Mouse (Mus musculus) splenic B cell, adult 2 months (primary cell): ENCODE results near the gene Ephb3.

Experiments used
- DNase-seq: peaks from one replicate; pipeline ENCODE4 v3.0.0-alpha.2; 2011; ENCODE audit warnings: low read depth, low spot score
- H3K27me3 ChIP-seq: 2 replicates; pipeline ENCODE4 v1.6.1; 2012; ENCODE audit warnings: mild to moderate bottlenecking, low read length, moderate library complexity, mixed read lengths; ENCODE audit not compliant: control insufficient read depth, poor library complexity, insufficient read depth, severe bottlenecking
- H3K36me3 ChIP-seq: 2 replicates; pipeline ENCODE4 v1.6.1; 2012; ENCODE audit warnings: mild to moderate bottlenecking, low read length, moderate library complexity, mixed read lengths; ENCODE audit not compliant: control insufficient read depth, poor library complexity, insufficient read depth, severe bottlenecking

Gene Ephb3

GRCm38 (mm10) chr16:21195260-21195866, 9.2 kb upstream of the Ephb3 start:
- Histone ChIP-seq H3K27me3 (no peaks in the 10 kb centered on the region), H3K36me3 (no peaks in the 10 kb centered on the region)
- DNase-seq = no peak

GRCm38 (mm10) chr16:21196576-21196975, 8.0 kb upstream of the Ephb3 start:
- no peak for DNase-seq

DNA sequence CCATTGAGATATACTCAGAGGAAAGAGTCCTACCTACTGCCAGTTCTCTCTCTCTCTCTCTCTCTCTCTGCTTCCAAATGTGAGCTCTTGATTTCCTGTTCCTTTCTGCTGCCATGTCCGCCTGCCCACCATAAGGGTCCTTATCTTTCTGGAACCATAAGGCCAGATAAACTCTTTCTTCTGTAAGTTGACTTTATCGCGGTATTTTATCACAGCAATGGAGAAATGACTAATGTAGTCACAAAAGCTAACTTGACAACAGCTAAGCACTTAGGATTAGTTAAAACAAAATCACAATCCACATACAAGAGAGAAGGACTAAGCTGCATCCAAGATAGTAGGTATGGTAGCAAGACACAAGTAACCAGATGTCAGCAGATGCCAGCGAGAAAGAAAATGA, 7.0 kb upstream of the Ephb3 start:
- H3K36me3 ChIP-seq = no peaks in the 10 kb centered on the region
- no peak for DNase-seq
- no peaks in the 10 kb centered on the region for H3K27me3 ChIP-seq

More at GRCm38 (mm10) chr16:21196576-21196975, 8.0 kb upstream of the Ephb3 start:
- Histone ChIP-seq H3K27me3 (no peaks in the 10 kb centered on the region), H3K36me3 (no peaks in the 10 kb centered on the region)

- no peaks in the 10 kb centered on the region for H3K27me3 ChIP-seq
- H3K36me3 ChIP-seq = no peaks in the 10 kb centered on the region
- DNase-seq = no peak
Measured at GRCm38 (mm10) chr16:21198006-21198405, 6.5 kb upstream of the Ephb3 start.

GRCm38 (mm10) chr16:21198529-21198928, 6.0 kb upstream of the Ephb3 start:
- no peaks in the 10 kb centered on the region for H3K27me3 ChIP-seq
- H3K36me3 ChIP-seq = no peaks in the 10 kb centered on the region
- DNase-seq = peak; percentile 23

DNA sequence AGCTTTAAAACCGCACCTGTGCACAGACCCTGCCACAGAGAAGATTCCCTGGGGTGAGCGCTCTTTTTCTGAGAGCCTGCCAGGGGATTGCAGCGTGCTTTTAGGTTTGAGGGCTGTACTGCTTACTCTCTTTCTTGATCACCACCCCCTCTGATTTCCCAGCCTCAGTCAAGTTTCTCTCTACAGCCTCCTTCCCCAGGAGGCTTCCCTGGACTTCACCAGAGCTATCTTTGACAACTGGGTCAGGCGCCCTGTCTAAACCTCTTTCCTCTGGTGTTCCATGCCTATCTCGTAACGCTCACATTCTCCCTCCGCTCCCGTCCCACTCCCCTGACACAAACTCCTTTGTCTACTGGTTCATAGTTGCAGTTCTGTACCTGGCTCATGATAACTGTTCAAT, 5.1 kb upstream of the Ephb3 start:
- no peak for DNase-seq
- H3K27me3 ChIP-seq = no peaks in the 10 kb centered on the region; the same call in 1 of the 2 replicates
- no peaks in the 10 kb centered on the region for H3K36me3 ChIP-seq

DNA sequence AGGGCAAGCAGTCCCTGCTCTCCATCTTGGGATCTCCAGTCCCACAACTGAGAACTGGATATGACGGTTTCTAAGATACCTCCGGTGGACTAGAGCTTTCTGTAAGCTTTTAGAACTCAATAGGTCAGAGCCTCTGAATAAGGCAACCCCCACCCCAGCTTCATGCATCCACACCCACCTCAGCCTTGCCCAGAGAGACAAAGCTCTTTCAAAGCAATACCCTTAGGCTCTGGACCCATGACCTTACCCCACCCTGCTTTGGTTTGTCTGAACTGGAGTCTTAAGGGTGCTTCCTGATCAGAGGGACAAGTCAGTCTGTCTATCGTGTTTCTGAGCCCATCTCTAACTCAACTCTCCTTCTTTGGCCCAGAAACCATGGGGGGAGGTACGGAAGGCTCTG, 1.8 kb upstream of the Ephb3 start:
- H3K27me3 ChIP-seq = peaks cover 1% of the 10 kb centered on the region; the same call in 1 of the 2 replicates
- no peaks in the 10 kb centered on the region for H3K36me3 ChIP-seq
- no peak for DNase-seq

- peaks cover 1% of the 10 kb centered on the region; the same call in 1 of the 2 replicates for H3K27me3 ChIP-seq
- DNase-seq = no peak
Measured at GRCm38 (mm10) chr16:21205093-21205886, 735 bp downstream of the Ephb3 start.

GRCm38 (mm10) chr16:21208001-21208565, 3.5 kb downstream of the Ephb3 start:
- peaks cover 1% of the 10 kb centered on the region; the same call in 1 of the 2 replicates for H3K27me3 ChIP-seq
- no peaks in the 10 kb centered on the region for H3K36me3 ChIP-seq
- no peak for DNase-seq

More at GRCm38 (mm10) chr16:21205093-21205886, 735 bp downstream of the Ephb3 start:
- H3K36me3 ChIP-seq = no peaks in the 10 kb centered on the region

GRCm38 (mm10) chr16:21209290-21209689, 4.7 kb downstream of the Ephb3 start:
- no peaks in the 10 kb centered on the region for H3K36me3 ChIP-seq
- peaks cover 1% of the 10 kb centered on the region; the same call in 1 of the 2 replicates for H3K27me3 ChIP-seq
- no peak for DNase-seq

DNA sequence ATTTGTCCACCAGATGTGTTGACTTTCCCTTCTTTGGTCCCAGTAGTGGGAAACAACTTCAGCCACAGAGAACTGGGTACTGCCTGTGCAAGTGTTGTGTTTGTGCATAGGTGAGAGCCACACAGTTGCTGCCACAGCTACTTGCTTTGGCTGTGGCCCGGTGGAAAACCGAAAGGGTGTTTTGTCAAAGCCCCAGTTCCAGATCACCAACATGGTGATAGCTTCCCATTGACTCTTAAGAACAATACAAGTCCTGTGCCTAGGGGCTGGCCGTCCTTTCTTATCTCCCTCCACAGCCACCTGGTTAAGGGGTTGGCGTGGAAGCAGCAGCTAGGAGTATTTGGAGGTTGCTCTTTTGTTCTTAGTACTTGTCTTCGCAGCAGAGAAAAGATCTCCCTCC, 5.6 kb downstream of the Ephb3 start:
- DNase-seq = no peak
- Histone ChIP-seq H3K27me3 (no peaks in the 10 kb centered on the region), H3K36me3 (no peaks in the 10 kb centered on the region)

- DNase-seq = no peak
- Histone ChIP-seq H3K36me3 (no peaks in the 10 kb centered on the region), H3K27me3 (no peaks in the 10 kb centered on the region)
Measured at GRCm38 (mm10) chr16:21210667-21211338, 6.2 kb downstream of the Ephb3 start.

DNA sequence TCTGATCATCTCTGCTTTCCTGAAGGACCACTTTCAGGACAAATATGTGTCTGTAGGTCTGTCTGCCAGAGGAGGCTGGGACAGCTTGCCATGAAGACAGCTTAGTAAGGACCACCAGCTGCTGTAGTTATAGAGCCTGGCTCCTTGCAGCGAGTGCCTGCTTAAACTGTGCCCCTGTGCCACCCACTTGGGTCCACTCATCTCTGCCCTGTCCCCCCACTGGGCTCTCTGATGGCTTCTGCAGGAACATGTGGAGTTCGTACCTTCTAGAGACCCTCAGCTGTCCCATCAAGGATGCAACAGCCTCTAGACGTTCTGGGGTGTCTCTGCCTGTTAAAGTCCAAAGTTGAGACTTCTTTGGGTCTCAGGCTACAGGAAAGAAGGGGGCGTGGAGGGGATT, 6.9 kb downstream of the Ephb3 start:
- no peaks in the 10 kb centered on the region for H3K36me3 ChIP-seq
- DNase-seq = no peak
- H3K27me3 ChIP-seq = no peaks in the 10 kb centered on the region

- Histone ChIP-seq H3K27me3 (no peaks in the 10 kb centered on the region), H3K36me3 (no peaks in the 10 kb centered on the region)
- no peak for DNase-seq
Measured at GRCm38 (mm10) chr16:21212369-21212768, 7.8 kb downstream of the Ephb3 start.

GRCm38 (mm10) chr16:21213939-21214338, 9.4 kb downstream of the Ephb3 start:
- Histone ChIP-seq H3K36me3 (no peaks in the 10 kb centered on the region), H3K27me3 (no peaks in the 10 kb centered on the region)
- DNase-seq = no peak
